Mouse (Mus musculus) adrenal gland, adult 18-20 months (tissue): ENCODE data around the gene Mov10l1. TPM values are rescaled to one million over a fixed set of nuclear protein-coding genes. Genes with fewer than 3 reads are reported as not detected.

Experiments used
- total RNA-seq, 2 experiments: library from RNA; stranded (reverse); gene quantifications; 1 replicate in 1 of 2; 2 replicates in 1 of 2; pipeline ENCODE4 v1.2.3; 2021

Gene Mov10l1
- total RNA-seq, 2 experiments from 2014 or later = not detected

Other genes starting within 250 kb of the Mov10l1 start
- gene Brd1, start 248.7 kb upstream of the Mov10l1 start, total RNA-seq = 10 to 100 TPM; 48.0 to 52.7 TPM
- gene Zbed4, start 231.2 kb upstream of the Mov10l1 start, total RNA-seq = 10 to 100 TPM; 10.9 to 11.1 TPM
- 10 to 100 TPM; 14.4 to 15.2 TPM for gene Alg12, start 163.6 kb upstream of the Mov10l1 start, total RNA-seq
- gene Creld2, start 163.3 kb upstream of the Mov10l1 start, total RNA-seq = 10 to 100 TPM; 45.3 to 51.7 TPM
- 10 to 100 TPM; 74.3 to 84.7 TPM for gene Pim3, start 120.7 kb upstream of the Mov10l1 start, total RNA-seq
- gene Ttll8, start 28.5 kb upstream of the Mov10l1 start, total RNA-seq = under 1 TPM in 1 of 2 experiments, not detected in 1; 0.10 TPM
- not detected for gene Mlc1, start 3.9 kb upstream of the Mov10l1 start, total RNA-seq
- gene Panx2, start 76.8 kb downstream of the Mov10l1 start, total RNA-seq = 1 to 10 TPM in 1 of 2 experiments, under 1 TPM in 1; 0.96 to 1.2 TPM
- 10 to 100 TPM; 36.1 to 36.7 TPM for gene Trabd, start 92.2 kb downstream of the Mov10l1 start, total RNA-seq
- gene Selenoo, start 106.2 kb downstream of the Mov10l1 start, total RNA-seq = 10 to 100 TPM; 32.3 to 39.5 TPM
- 10 to 100 TPM; 10.8 to 13.0 TPM for gene Tubgcp6, start 140.2 kb downstream of the Mov10l1 start, total RNA-seq
- gene Hdac10, start 145.8 kb downstream of the Mov10l1 start, total RNA-seq = 10 to 100 TPM; 11.4 to 12.4 TPM
- gene Mapk12, start 157.8 kb downstream of the Mov10l1 start, total RNA-seq = 1 to 10 TPM; 8.4 to 9.6 TPM
- gene Mapk11, start 166.7 kb downstream of the Mov10l1 start, total RNA-seq = 1 to 10 TPM; 3.7 to 3.8 TPM
- gene Plxnb2, start 197.9 kb downstream of the Mov10l1 start, total RNA-seq = 100 to 1,000 TPM in 1 of 2 experiments, 10 to 100 TPM in 1; 84.0 to 113 TPM
- gene Dennd6b, start 213.6 kb downstream of the Mov10l1 start, total RNA-seq = 1 to 10 TPM; 5.2 to 5.4 TPM
- 10 to 100 TPM; 46.6 to 48.3 TPM for gene Ppp6r2, start 228.6 kb downstream of the Mov10l1 start, total RNA-seq